ENCODE assay signal across 9 mouse cellular contexts in the genomic region with DNA sequence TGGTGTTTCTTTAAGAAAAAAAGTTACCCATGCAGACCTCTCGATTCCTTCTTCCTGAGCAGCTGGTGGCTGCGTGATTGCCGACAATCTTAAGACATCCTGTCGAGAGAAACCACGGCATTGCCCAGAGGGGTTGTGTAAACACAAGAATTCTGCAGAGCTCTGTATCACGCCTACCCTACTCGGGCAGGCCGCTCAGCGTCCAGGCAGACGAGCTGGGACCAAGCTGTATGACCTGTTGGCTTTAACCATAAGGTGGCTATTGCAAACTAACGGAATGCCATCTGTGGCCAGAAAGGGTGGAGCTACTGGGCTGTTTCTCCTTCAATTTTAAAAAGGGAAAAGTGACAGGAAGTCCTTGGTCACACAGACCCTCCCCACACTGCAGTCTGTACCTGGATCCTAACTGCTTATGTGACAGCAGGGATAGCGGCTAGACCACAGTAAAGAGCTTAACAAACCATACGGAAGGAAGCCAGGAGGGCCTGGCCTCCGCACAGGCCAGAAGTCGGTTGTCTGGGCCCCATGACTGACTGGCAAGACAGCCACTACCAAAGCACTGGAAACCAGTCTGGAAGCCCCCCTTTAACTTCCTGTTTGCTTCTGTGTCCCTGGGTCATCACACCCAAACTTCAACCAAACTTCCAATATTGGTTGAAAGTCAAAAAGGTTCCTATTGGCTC. TPM values are rescaled to one million over a fixed set of nuclear protein-coding genes. Genes with fewer than 3 reads are reported as not detected.
DNase-seq lines count a peak whose midpoint lies in the region; ATAC-seq and TF ChIP-seq lines count a peak whose summit lies in the region.
"Had no signal": no experiment of that assay in that cellular context is flagged by ENCODE, and none has a peak within 500 bp of the region (broad histone marks: within the 10 kb centered on the region; RNA-seq: fewer than 3 reads in every experiment).

No protein-coding gene starts in this region.

- no peak for ATAC-seq in hindbrain, embryonic 16.5 days
- peak; percentile 69; the same call in 1 of the 2 replicates for ATAC-seq in embryonic facial prominence, embryonic 14.5 days (ENCODE audit: low read depth)
- no peak for ATAC-seq in intestine, postnatal 0 days

- H3K4me1 ChIP-seq in hindbrain, embryonic 10.5 days (replicated peaks): peaks cover 24% of the 10 kb centered on the region
- no peaks in the 10 kb centered on the region for H3K4me1 ChIP-seq in hindbrain, embryonic 16.5 days (ENCODE audit: control insufficient read depth, insufficient read depth, low read depth, low read length)
- H3K4me1 ChIP-seq in embryonic facial prominence, embryonic 14.5 days (ENCODE audit: control insufficient read depth, insufficient read depth, low read length): peaks cover 7% of the 10 kb centered on the region
- no peaks in the 10 kb centered on the region for H3K4me1 ChIP-seq in intestine, postnatal 0 days (replicated peaks; ENCODE audit: control insufficient read depth, insufficient read depth, low read length)

- peaks cover 27% of the 10 kb centered on the region for H3K36me3 ChIP-seq in hindbrain, embryonic 10.5 days
- H3K36me3 ChIP-seq in hindbrain, embryonic 16.5 days (ENCODE audit: control insufficient read depth, insufficient read depth, low read length): peaks cover 3% of the 10 kb centered on the region
- peaks cover 7% of the 10 kb centered on the region; the same call in 1 of the 2 replicates for H3K36me3 ChIP-seq in embryonic facial prominence, embryonic 14.5 days (ENCODE audit: control insufficient read depth, insufficient read depth, low read length)
- peaks cover 31% of the 10 kb centered on the region; the same call in 1 of the 2 replicates for H3K36me3 ChIP-seq in intestine, postnatal 0 days (ENCODE audit: control insufficient read depth, insufficient read depth)

- TF ChIP-seq CTCF in intestine, postnatal 0 days (IDR thresholded peaks at IDR 0.05; ENCODE audit: low read depth): 0 out of 2 replicates have a peak, but pooled peaks have one; percentile 11

- no peak overlapping the region for H3K9ac ChIP-seq in hindbrain, embryonic 16.5 days (ENCODE audit: low read depth, low read length)
- H3K9ac ChIP-seq in embryonic facial prominence, embryonic 14.5 days (ENCODE audit: low read depth, low read length): no peak overlapping the region; the same call in 1 of the 2 replicates
- H3K9ac ChIP-seq in intestine, postnatal 0 days (ENCODE audit: low read depth, low read length): no peak overlapping the region
- H3K9ac ChIP-seq: midbrain, embryonic 12.5 days had no signal

- H3K9me3 ChIP-seq in hindbrain, embryonic 10.5 days: no peaks in the 10 kb centered on the region
- no peaks in the 10 kb centered on the region for H3K9me3 ChIP-seq in hindbrain, embryonic 16.5 days (ENCODE audit: control insufficient read depth, low read length)
- no peaks in the 10 kb centered on the region for H3K9me3 ChIP-seq in embryonic facial prominence, embryonic 14.5 days (ENCODE audit: control insufficient read depth, low read length)
- H3K9me3 ChIP-seq in intestine, postnatal 0 days (ENCODE audit: control insufficient read depth): no peaks in the 10 kb centered on the region
- H3K9me3 ChIP-seq: midbrain, embryonic 12.5 days had no signal

- no peak overlapping the region for H3K4me3 ChIP-seq in hindbrain, embryonic 10.5 days
- no peak overlapping the region for H3K4me3 ChIP-seq in hindbrain, embryonic 16.5 days (ENCODE audit: low read length)
- H3K4me3 ChIP-seq in embryonic facial prominence, embryonic 14.5 days (ENCODE audit: low read depth, low read length): no peak overlapping the region
- H3K4me3 ChIP-seq in intestine, postnatal 0 days (ENCODE audit: low read depth, low read length): no peak overlapping the region
- H3K4me3 ChIP-seq: midbrain, embryonic 12.5 days had no signal

- peak; percentile 29 for DNase-seq in hindbrain, embryonic 10.5 days (ENCODE audit: low spot score)
- DNase-seq in embryonic facial prominence, embryonic 14.5 days (ENCODE audit: low spot score): peak; percentile 71
- peak; percentile 37 to 51 for DNase-seq in lung, adult 18-20 months
- peak; percentile 32 to 53 for DNase-seq in thymus, adult 18-20 months
- DNase-seq in cerebellum, adult 9-10 months: no peak
- DNase-seq in cerebellum, adult 18-20 months: no peak

- 59% methylated on average over 15 of the region's 15 CpGs for WGBS in hindbrain, embryonic 10.5 days
- 71% methylated on average over 15 of the region's 15 CpGs for WGBS in hindbrain, embryonic 16.5 days
- 22% methylated on average over 15 of the region's 15 CpGs for WGBS in embryonic facial prominence, embryonic 14.5 days
- WGBS in intestine, postnatal 0 days: 33% methylated on average over 15 of the region's 15 CpGs

- H3K27ac ChIP-seq in hindbrain, embryonic 10.5 days: peak overlapping the region; percentile 45; the same call in 1 of the 2 replicates
- H3K27ac ChIP-seq in hindbrain, embryonic 16.5 days (ENCODE audit: low read depth, low read length): no peak overlapping the region
- peak overlapping the region; percentile 79 for H3K27ac ChIP-seq in embryonic facial prominence, embryonic 14.5 days (replicated peaks; ENCODE audit: low read depth, low read length)
- peak overlapping the region; percentile 57; the same call in 1 of the 2 replicates for H3K27ac ChIP-seq in intestine, postnatal 0 days (ENCODE audit: low read depth, low read length)
- H3K27ac ChIP-seq: midbrain, embryonic 12.5 days had no signal

- H3K27me3 ChIP-seq in hindbrain, embryonic 10.5 days (ENCODE audit: insufficient read depth, poor library complexity, severe bottlenecking): no peaks in the 10 kb centered on the region
- H3K27me3 ChIP-seq in hindbrain, embryonic 16.5 days (replicated peaks; ENCODE audit: control insufficient read depth, insufficient read depth, low read length): no peaks in the 10 kb centered on the region
- H3K27me3 ChIP-seq in embryonic facial prominence, embryonic 14.5 days (replicated peaks; ENCODE audit: control insufficient read depth, insufficient read depth, low read length): no peaks in the 10 kb centered on the region
- H3K27me3 ChIP-seq in intestine, postnatal 0 days (replicated peaks; ENCODE audit: control insufficient read depth, insufficient read depth, low read length): no peaks in the 10 kb centered on the region
- H3K27me3 ChIP-seq: midbrain, embryonic 12.5 days had no signal

- H3K4me2 ChIP-seq in hindbrain, embryonic 16.5 days (ENCODE audit: low read length): no peak overlapping the region
- H3K4me2 ChIP-seq in embryonic facial prominence, embryonic 14.5 days (ENCODE audit: low read depth, low read length): peak overlapping the region; percentile 16
- H3K4me2 ChIP-seq in intestine, postnatal 0 days (replicated peaks; ENCODE audit: low read depth): peak overlapping the region; percentile 10; the same call in 1 of the 2 replicates
- H3K4me2 ChIP-seq: midbrain, embryonic 12.5 days had no signal

RNA-seq across cellular contexts. Expression of gene P2rx4, which starts 24.8 kb away (rescaled TPM):
- 5.8 and 6.2 TPM in 2 replicates for polyA plus RNA-seq in hindbrain, embryonic 10.5 days (2016; fragmentation: Nextera tagmentation; extraction: Ambion mirVana)
- 16.7 and 20.8 TPM in 2 replicates for polyA plus RNA-seq in hindbrain, embryonic 16.5 days (2015; fragmentation: Nextera tagmentation; extraction: Ambion mirVana)
- polyA plus RNA-seq in embryonic facial prominence, embryonic 14.5 days (2014; fragmentation: Nextera tagmentation; extraction: Ambion mirVana): 20.1 and 22.2 TPM in 2 replicates
- 90.3 and 104 TPM in 2 replicates for polyA plus RNA-seq in intestine, postnatal 0 days (2015; fragmentation: Nextera tagmentation; extraction: Ambion mirVana)

RNA-seq across cellular contexts. Expression of gene Camkk2, which starts 47.1 kb away (rescaled TPM):
- 25.1 and 29.3 TPM in 2 replicates for polyA plus RNA-seq in hindbrain, embryonic 10.5 days (2016; fragmentation: Nextera tagmentation; extraction: Ambion mirVana)
- polyA plus RNA-seq in hindbrain, embryonic 16.5 days (2015; fragmentation: Nextera tagmentation; extraction: Ambion mirVana): 68.1 and 69.3 TPM in 2 replicates
- 27.7 and 28.4 TPM in 2 replicates for polyA plus RNA-seq in embryonic facial prominence, embryonic 14.5 days (2014; fragmentation: Nextera tagmentation; extraction: Ambion mirVana)
- 11.0 and 13.4 TPM in 2 replicates for polyA plus RNA-seq in intestine, postnatal 0 days (2015; fragmentation: Nextera tagmentation; extraction: Ambion mirVana)

Comparison
In these comparisons a context has a peak if more than half of its experiments do, and no peak if none do; other contexts are left out.
1. DNase-seq: peak in hindbrain, embryonic 10.5 days (single experiment), embryonic facial prominence, embryonic 14.5 days (single experiment), lung, adult 18-20 months (2 of 2) and thymus, adult 18-20 months (2 of 2); none in cerebellum, adult 9-10 months (single experiment) and cerebellum, adult 18-20 months (0 of 2).